Comparison of ENCODE assay signal across 17 mouse cellular contexts in genomic region chr17:3690499-3691258, GRCm38 (mm10). TPM values are rescaled to one million over a fixed set of nuclear protein-coding genes. Genes with fewer than 3 reads are reported as not detected.
DNase-seq lines count a peak whose midpoint lies in the region; ATAC-seq and TF ChIP-seq lines count a peak whose summit lies in the region.
"Had no signal": no experiment of that assay in that cellular context is flagged by ENCODE, and none has a peak within 500 bp of the region (broad histone marks: within the 10 kb centered on the region; RNA-seq: fewer than 3 reads in every experiment).

No protein-coding gene starts in this region.

- no peak overlapping the region for H3K4me2 ChIP-seq in embryonic facial prominence, embryonic 11.5 days (ENCODE audit: low read depth, low read length)
- no peak overlapping the region for H3K4me2 ChIP-seq in hindbrain, embryonic 13.5 days
- H3K4me2 ChIP-seq in kidney, embryonic 16.5 days (replicated peaks; ENCODE audit: low read depth, low read length) = no peak overlapping the region

- no peak for TF ChIP-seq CTCF in olfactory bulb, adult 2 months (IDR thresholded peaks at IDR 0.05; ENCODE audit: insufficient read depth, low read depth, low read length)

- no peak for ATAC-seq in embryonic facial prominence, embryonic 11.5 days (replicated peaks; ENCODE audit: insufficient number of reproducible peaks, low FRiP score, low TSS enrichment, low read depth)
- no peak for ATAC-seq in hindbrain, embryonic 13.5 days (ENCODE audit: low FRiP score)
- no peak for ATAC-seq in kidney, embryonic 16.5 days (ENCODE audit: low FRiP score, low TSS enrichment)

- TF ChIP-seq POLR2A in olfactory bulb, adult 2 months (IDR thresholded peaks at IDR 0.05; ENCODE audit: insufficient read depth, low read depth, low read length) = no peak

- DNase-seq in embryonic facial prominence, embryonic 11.5 days (ENCODE audit: low spot score) = peak; percentile 5
- DNase-seq in embryonic facial prominence, embryonic 10.5 days (ENCODE audit: low spot score) = no peak
- peak; percentile 58 for DNase-seq in retina, postnatal 1 day
- no peak for DNase-seq in retina, embryonic 14.5 days (ENCODE audit: low spot score)
- no peak for DNase-seq in natural killer cell, adult 2 months (ENCODE audit: low spot score in 2 of 2)
- DNase-seq: adrenal gland, postnatal 10 days; cerebellum, postnatal 36 days; gastrocnemius, postnatal 10 days; kidney, adult 9 months; lung, postnatal 4 days; right cerebral cortex, adult 18-20 months; thymus, adult 2 months had no signal

- no peaks in the 10 kb centered on the region for H3K9me3 ChIP-seq in embryonic facial prominence, embryonic 11.5 days (replicated peaks; ENCODE audit: control insufficient read depth, low read length)
- no peaks in the 10 kb centered on the region for H3K9me3 ChIP-seq in embryonic facial prominence, embryonic 10.5 days
- H3K9me3 ChIP-seq in hindbrain, embryonic 13.5 days = no peaks in the 10 kb centered on the region
- no peaks in the 10 kb centered on the region for H3K9me3 ChIP-seq in kidney, embryonic 16.5 days (ENCODE audit: low read length)

- WGBS in embryonic facial prominence, embryonic 11.5 days = 47% methylated on average over 8 of the region's 8 CpGs
- WGBS in embryonic facial prominence, embryonic 10.5 days = 53% methylated on average over 8 of the region's 8 CpGs
- WGBS in hindbrain, embryonic 13.5 days = 55% methylated on average over 8 of the region's 8 CpGs
- 20% methylated on average over 8 of the region's 8 CpGs for WGBS in olfactory bulb, adult 2 months
- WGBS in kidney, embryonic 16.5 days = 62% methylated on average over 8 of the region's 8 CpGs

- H3K27ac ChIP-seq in embryonic facial prominence, embryonic 11.5 days (replicated peaks; ENCODE audit: low read depth, low read length) = no peak overlapping the region
- H3K27ac ChIP-seq in embryonic facial prominence, embryonic 10.5 days (replicated peaks) = no peak overlapping the region
- H3K27ac ChIP-seq in hindbrain, embryonic 13.5 days = peak overlapping the region; percentile 50
- H3K27ac ChIP-seq in olfactory bulb, adult 2 months (ENCODE audit: insufficient read depth, low read depth, low read length) = peak overlapping the region; percentile 25
- no peak overlapping the region for H3K27ac ChIP-seq in kidney, embryonic 16.5 days (ENCODE audit: low read length)

- H3K4me3 ChIP-seq in embryonic facial prominence, embryonic 11.5 days (ENCODE audit: low read depth, low read length) = no peak overlapping the region
- H3K4me3 ChIP-seq in embryonic facial prominence, embryonic 10.5 days = no peak overlapping the region
- H3K4me3 ChIP-seq in hindbrain, embryonic 13.5 days = no peak overlapping the region
- no peak overlapping the region for H3K4me3 ChIP-seq in olfactory bulb, adult 2 months (ENCODE audit: insufficient read depth, low read depth, low read length)
- H3K4me3 ChIP-seq in kidney, embryonic 16.5 days (ENCODE audit: low read length) = no peak overlapping the region

- H3K36me3 ChIP-seq in embryonic facial prominence, embryonic 11.5 days (replicated peaks; ENCODE audit: control insufficient read depth, insufficient read depth, low read depth, low read length) = no peaks in the 10 kb centered on the region
- H3K36me3 ChIP-seq in embryonic facial prominence, embryonic 10.5 days (replicated peaks) = no peaks in the 10 kb centered on the region
- H3K36me3 ChIP-seq in hindbrain, embryonic 13.5 days = no peaks in the 10 kb centered on the region
- H3K36me3 ChIP-seq in kidney, embryonic 16.5 days (ENCODE audit: insufficient read depth, low read length) = no peaks in the 10 kb centered on the region

- no peaks in the 10 kb centered on the region for H3K4me1 ChIP-seq in embryonic facial prominence, embryonic 11.5 days (ENCODE audit: control insufficient read depth, insufficient read depth, low read length)
- peaks cover 11% of the 10 kb centered on the region for H3K4me1 ChIP-seq in embryonic facial prominence, embryonic 10.5 days
- H3K4me1 ChIP-seq in hindbrain, embryonic 13.5 days (replicated peaks) = peaks cover 12% of the 10 kb centered on the region
- peaks cover 7% of the 10 kb centered on the region for H3K4me1 ChIP-seq in olfactory bulb, adult 2 months (ENCODE audit: control insufficient read depth, insufficient read depth, low read length)
- no peaks in the 10 kb centered on the region for H3K4me1 ChIP-seq in kidney, embryonic 16.5 days (ENCODE audit: insufficient read depth, low read length)

- no peak overlapping the region for H3K9ac ChIP-seq in embryonic facial prominence, embryonic 11.5 days (replicated peaks; ENCODE audit: low read length)
- no peak overlapping the region for H3K9ac ChIP-seq in hindbrain, embryonic 13.5 days
- no peak overlapping the region for H3K9ac ChIP-seq in kidney, embryonic 16.5 days (replicated peaks; ENCODE audit: low read length)

- no peaks in the 10 kb centered on the region for H3K27me3 ChIP-seq in embryonic facial prominence, embryonic 11.5 days (ENCODE audit: control insufficient read depth, insufficient read depth, low read length)
- no peaks in the 10 kb centered on the region for H3K27me3 ChIP-seq in embryonic facial prominence, embryonic 10.5 days (replicated peaks; ENCODE audit: low read depth, poor library complexity, severe bottlenecking)
- no peaks in the 10 kb centered on the region for H3K27me3 ChIP-seq in hindbrain, embryonic 13.5 days
- H3K27me3 ChIP-seq in kidney, embryonic 16.5 days (ENCODE audit: insufficient read depth, low read length) = no peaks in the 10 kb centered on the region

RNA-seq across cellular contexts. Expression of gene Nox3, which starts 5.4 kb away (rescaled TPM):
- polyA plus RNA-seq in embryonic facial prominence, embryonic 11.5 days (2014; fragmentation: Nextera tagmentation; extraction: Ambion mirVana) = not detected in 2 replicates
- 0.10 and 0.11 TPM in 2 replicates for polyA plus RNA-seq in embryonic facial prominence, embryonic 10.5 days (2016; fragmentation: Nextera tagmentation; extraction: Ambion mirVana)
- polyA plus RNA-seq in hindbrain, embryonic 13.5 days (2015; fragmentation: Nextera tagmentation; extraction: Ambion mirVana) = not detected in 2 replicates
- polyA plus RNA-seq in olfactory bulb, adult 2 months (2012; ENCODE audit: insufficient read depth, insufficient read length, low replicate concordance, missing spikeins) = not detected in 2 replicates
- not detected in 2 replicates for polyA plus RNA-seq in kidney, embryonic 16.5 days (2015; fragmentation: Nextera tagmentation; extraction: Ambion mirVana)
- polyA plus RNA-seq: liver, adult 2 months; neural tube, embryonic 11.5 days; thymus, adult 2 months had no signal

Comparison
In these comparisons a context has a peak if more than half of its experiments do, and no peak if none do; other contexts are left out.
1. DNase-seq: peak in embryonic facial prominence, embryonic 11.5 days (single experiment) and retina, postnatal 1 day (single experiment); none in embryonic facial prominence, embryonic 10.5 days (single experiment), retina, embryonic 14.5 days (single experiment) and natural killer cell, adult 2 months (0 of 2).
2. H3K27ac ChIP-seq: peak in hindbrain, embryonic 13.5 days (single experiment) and olfactory bulb, adult 2 months (single experiment); none in embryonic facial prominence, embryonic 11.5 days (single experiment), embryonic facial prominence, embryonic 10.5 days (single experiment) and kidney, embryonic 16.5 days (single experiment).